Mouse (Mus musculus) retina, postnatal 7 days (tissue): ENCODE measurements around the gene Syn1.

Source experiments
- DNase-seq: peaks from one replicate; pipeline ENCODE4 v3.0.0-alpha.2; 2012; ENCODE audit warnings: low read depth, low spot score

The Syn1 gene

DNA sequence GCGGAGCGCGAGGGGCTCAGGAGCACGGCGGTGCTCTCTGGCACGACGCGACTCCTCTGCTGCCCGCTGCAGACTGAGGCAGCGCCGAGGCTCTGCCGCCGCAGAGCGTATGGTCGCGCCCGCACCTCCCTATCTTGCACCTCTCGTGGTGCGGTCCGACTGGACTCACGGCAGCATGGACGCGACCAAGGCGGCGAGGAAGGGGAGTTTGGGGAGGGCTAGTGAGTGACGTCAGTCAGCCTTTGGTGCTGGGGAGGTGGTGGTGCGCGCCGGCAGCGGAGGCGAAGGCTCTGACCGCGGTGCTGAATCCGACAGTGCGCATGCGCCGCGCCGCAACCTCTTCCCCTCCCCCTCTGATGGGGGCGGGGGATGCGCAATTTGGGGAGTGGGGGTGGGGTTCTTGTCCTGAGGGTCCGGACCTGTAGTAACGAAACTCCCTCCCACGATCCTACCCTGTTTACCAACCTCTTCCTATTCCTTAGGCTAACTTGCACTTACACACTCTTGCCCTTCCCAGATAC is at the start of gene Syn1:
TSS of gene Syn1 (minus strand) at position 161 of the 521 bp plus-strand sequence.
- peak; percentile 76 for DNase-seq

DNA sequence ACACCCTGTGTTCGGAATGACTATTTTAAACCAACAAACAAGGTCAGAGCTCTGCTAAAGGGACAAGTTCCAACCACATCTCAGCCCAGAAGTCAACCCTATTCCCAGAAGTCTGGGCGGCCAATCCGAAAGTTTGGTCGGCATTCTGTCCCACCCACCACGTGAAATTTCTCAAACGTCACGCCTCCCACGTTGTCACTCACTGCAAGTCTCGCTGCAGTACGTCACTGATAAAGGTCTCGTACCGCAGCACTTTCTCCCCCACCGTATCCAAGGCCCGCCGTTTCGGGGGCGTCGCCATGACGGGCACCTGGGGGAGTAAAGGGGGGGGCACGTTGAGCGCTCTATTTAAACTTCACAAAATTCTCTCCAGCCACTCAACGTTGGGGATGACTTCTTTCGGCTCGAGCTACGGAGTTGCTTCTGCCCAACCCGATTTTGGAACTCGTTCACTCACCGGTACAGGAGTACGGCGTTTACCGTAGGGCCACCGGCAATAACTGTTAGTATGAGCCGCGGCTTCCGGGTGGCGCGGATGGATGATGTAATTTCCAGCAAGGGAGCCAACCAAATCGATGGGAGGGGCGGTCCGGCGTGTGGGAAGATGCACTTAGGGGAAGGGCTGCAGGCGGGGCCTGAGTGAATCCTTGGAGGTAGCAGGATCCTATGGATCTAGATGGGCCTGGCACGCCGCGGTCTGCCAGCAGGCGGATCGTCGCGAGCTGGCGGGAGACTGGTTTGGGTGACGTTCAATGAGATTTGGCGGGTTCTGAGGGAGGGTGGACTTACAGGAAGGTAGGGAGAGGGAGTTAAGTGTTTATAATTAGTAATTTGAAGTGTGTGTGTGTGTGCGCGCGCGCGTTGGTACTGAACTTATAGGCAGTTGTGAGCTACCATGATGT is 40.9 kb upstream of the Syn1 start, which contains the start of gene Uxt:
TSS of gene Uxt (minus strand) at position 541 of the 902 bp plus-strand sequence.
- peak; percentile 80 for DNase-seq

DNA sequence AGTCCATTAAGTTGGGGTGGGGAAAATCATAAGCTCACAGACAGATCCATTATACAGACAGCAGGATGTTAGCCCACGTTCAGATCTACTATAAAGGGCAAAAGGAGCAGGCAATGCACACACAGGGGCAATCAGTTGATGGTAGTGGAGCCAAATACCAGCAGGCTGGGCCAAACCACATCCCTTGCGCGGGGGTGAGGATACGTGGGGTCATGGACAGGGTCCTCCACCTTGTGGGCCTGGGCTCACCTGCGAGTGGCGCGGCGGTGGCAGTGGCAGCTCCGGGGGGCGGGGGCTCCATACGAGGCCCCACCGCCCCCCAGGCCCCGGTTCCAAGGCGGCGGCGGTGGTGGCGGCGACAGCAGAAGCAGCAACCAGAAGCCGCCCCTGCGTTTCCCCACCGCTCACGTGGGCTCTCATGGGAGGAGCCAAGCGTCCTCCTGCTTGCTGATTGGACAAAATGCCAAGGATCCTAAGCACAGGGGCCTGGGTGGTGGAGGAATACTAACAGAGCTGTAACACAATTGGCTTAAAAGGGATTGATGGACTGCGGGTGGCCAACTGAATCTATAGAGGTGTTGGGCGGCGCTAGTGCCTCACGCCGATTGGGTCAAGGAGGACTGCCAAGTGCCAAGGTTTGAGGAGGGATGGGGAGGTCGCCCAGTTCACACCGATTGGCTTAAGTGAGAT is 29.5 kb upstream of the Syn1 start, which contains the start of gene Elk1:
TSS of gene Elk1 (minus strand) at position 418 of the 690 bp plus-strand sequence.
- DNase-seq: peak; percentile 79

DNA sequence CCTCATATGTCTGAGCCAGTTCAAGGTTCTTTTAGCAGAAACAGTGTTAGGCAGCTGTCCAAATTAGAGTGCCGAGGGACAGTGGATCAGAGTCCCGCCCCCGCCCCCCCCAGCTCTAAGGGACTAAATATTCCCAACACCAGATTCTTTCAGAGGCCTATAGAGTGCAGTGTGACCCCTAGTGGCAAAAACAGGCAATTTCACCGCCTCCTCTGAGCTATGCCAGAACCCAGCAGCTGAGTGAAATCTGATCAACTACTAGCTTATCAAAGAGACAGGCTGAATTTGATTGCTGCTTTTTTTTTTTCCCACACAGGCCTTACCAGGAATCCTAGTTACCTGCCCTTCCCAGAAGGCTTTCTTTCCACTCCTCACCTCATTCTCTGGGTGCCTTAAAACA is 25.3 kb upstream of the Syn1 start:
- DNase-seq: peak; percentile 40

DNA sequence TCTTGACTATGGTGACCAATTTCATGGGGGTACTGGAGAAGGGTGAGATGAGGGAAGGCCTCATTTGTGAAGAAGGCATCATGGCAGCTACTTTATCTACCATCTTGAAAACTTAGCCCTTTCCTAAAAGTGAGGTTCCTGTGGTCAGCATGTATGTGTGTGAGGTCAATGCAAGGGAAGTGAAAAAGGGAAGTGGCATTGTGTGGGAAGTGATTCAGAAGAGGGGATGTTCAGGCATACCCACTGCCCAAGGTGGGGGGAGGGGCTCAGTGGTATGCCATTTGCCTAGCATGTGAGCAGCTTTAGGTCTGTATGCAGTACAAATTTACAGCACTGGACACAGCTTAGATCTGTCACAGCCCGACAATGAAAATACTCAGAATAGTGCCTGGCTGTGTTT is 11.2 kb upstream of the Syn1 start:
- DNase-seq: no peak

DNA sequence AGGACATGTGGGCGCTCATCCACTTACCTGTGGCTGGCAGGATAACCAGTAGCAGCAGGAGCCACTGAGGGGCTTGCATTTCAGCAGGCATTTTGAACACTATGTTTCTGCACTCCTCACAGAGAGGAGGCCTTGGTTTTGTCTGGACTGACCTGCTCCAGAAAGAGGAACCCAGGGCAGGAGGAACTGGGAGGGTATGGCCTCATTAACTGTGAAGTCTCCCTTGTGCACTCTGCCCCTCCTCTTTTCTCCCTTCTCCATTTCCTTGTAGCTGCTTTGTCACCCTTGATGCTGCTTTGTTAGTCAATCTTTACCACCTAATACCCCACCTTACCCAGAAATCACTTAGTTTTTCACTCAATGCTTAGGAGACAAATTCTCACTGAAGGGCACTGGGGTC is 10.6 kb upstream of the Syn1 start, which contains the start of gene Cfp:
TSS of gene Cfp (minus strand) at position 192 of the 400 bp plus-strand sequence.
- DNase-seq: no peak

DNA sequence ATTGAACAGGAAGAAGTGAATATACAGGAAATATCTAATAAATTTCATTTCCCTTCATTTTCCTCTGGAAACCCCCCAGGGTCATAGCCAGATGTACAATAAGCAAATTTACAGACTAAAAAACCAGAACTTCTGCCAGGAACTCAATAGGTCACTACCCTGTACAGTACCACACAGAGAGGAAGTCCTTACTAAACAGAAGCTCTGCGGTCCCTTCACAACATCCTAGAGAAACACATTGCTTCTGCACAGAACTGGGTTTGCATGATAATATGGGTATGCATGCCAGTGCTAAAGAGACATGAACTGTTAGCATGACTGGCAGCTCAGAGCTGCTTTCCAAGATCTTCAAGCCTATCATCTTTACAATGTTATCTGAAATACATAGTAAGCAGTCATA is 9.1 kb upstream of the Syn1 start:
- DNase-seq: no peak

DNA sequence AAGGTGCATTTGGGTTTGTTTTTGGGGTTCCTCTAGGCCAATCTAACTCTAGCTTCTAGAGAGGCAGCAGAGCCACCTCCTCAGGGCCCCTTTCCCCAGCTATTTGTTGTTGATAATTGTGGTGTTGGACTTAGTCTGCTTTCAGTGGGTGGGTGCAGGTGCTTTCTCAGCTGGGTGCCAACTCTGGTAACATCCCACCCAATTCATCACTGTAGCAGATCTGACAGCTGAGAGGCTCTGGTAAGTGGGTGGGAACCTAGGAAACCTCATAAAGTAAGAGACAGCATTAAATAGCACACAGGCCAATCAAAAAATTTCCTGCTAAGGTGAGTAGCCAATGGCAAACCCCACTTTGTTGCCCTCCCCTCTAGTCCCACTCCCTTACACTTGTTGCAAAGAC is 4.2 kb upstream of the Syn1 start:
- no peak for DNase-seq

DNA sequence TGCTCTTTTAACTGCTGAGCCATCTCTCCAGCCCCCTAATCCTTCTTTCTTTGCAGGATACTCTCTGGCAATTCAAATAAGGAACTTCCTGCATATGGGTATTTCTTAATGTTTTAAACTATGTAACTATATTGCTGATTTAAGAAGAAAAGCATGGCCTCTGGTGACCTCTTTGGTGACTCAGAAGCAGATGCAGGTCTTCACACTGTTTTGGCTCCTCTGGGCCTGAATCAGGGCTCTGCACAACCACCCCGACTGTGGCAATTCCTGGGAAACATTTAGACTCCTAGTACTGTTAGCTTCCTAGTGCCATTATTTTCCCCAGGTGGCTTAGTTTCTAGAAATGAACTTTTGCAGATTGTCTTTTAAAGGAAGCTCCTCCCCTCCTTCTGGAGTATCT is 2.7 kb upstream of the Syn1 start:
- DNase-seq: no peak

DNA sequence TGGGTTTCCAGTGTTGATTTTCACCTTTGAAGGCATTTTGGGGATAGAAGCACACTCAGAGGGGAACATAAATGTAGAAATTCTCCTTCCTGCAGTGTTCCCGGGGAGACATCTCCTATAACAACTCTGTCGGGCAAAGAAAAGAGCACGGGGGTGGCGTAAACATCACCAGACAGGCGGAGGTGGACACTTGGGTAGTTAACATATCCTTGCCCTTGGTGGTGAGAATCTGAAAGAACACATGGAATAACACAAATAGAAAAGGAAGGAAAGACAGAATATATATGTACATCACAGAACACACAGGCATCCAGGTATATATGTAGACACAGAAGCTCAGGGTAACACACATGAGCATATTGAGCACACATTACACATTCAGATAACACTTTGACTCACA is 562 bp upstream of the Syn1 start:
- no peak for DNase-seq

DNA sequence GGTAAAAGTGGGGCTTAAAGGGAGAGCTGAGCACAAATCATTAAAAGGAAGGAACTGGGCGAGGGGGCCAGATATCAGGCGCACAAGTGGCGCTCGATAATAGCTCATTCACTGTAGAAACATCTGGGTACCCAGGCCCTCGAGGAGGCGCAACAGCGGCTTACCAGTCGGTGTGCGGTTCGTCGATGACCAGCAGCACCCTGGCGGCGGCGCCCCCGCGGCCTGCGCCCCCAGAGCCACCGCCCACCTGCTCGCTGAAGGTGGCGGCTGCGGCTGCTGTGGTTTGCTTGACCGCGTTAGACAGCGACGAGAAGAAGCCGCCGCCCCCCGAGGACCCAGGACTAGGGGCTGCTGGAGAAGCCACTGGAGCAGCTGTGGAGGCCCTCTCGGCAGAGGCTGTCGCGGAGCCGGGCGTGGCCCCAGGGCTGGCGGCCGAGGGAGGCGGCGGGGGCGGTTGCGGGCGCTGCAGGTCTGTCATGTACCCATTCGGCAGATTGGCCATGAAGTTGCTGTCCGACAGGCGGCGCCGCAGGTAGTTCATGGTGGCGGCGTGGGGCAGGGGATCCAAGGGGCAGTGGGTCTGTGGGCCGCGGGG is 458 bp downstream of the Syn1 start:
- DNase-seq: no peak

DNA sequence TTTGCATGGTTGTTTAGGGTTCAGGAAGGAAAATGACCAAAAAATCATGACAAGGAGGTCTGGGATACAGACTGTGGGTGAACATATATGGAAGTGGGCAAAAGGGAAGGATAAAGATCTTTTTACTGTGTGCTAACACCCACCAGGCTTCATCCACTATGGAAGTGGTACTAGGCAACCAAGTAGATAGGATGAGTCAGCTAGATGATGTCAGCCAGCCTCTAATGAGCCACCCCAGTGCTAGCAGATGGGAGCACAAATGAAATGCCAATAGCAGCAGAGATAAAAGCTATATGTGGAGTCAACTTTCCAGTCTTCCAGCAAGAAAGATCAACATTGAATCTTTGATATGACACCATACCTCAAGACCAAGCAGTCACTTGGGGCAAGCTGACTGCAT is 5.7 kb downstream of the Syn1 start:
- no peak for DNase-seq

DNA sequence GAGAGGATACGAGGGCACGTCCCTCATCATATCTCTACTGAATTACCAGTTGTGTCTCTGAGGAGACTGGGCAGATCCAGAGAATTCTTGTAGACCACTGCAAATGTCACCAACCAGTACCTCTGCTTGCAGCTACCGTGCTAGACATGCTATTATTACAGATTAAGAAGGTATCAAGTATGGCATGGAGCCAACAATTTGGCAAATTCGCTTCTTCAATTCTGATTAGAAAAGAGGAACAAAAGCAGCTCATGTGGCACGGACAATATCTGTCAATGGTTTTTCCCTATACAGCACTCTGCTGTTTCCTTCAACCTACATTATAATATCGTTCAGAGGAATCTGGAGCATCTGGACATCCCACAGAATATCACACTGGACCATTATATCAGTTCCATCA is 7.1 kb downstream of the Syn1 start:
- DNase-seq: no peak

DNA sequence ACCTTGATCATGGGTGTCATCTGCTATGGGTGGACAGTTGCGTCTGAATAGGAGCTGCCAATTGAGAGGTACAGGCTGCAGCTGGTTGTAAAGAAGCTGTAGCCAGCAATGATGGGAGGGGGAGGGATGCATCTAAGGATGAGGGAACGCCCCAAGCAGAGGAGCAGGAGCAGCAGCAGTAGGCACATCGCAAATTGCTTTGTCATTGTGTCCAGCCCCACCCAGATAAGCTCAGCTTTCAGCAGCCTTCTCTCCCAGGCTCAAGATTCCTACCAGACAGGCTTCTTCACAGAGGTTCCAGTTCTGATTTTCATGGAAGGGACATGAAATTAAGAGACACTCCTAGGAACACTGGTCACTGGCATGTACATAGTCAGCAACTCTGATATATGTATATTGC is 10.7 kb downstream of the Syn1 start:
- no peak for DNase-seq

DNA sequence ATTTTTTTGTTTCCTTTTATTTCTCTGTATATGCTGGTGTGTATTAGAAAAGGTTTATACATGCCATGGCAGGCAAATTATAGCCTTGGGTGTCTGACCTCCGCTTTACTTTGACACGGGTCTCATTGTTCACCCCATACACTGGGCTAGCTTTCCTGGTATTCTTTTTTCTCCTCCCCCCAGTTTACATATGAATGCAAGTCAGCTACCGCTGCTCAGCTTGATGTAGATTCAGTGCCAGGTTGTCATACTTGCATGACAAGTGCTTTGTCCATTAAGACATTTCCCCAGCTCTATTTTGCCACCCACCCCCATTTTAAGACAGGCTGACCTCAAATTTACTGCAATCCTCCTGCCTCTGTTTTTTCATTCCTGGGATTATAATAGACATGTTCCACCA is 45.6 kb downstream of the Syn1 start:
- DNase-seq: no peak

DNA sequence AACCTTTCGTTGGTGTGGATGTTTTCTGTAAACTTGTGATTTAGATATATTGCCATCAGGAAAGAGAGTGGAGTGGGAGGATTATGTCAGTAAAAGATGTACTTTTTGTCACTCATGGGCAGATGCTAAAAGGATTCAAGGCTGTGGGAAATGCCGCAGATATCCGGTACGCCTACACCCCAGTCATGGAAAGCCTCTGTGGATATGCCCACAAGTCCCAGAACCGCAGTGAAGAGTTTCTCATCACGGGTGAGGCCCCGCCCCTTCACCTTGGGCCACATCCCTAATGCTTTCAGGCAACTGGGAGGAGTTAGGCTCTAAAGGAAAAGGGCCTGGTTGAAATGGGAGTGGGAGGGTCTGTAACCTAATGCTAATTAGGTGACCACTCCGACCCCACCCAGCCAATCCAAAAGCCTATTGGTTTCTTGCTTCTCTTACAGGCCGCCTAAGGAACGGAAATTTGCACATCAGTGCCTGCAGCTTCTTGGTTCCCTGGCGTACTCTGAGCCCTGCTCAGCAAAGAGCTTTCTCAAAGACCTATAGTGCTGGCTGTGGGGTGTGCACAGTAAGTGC is 47.8 kb downstream of the Syn1 start:
- DNase-seq: no peak

DNA sequence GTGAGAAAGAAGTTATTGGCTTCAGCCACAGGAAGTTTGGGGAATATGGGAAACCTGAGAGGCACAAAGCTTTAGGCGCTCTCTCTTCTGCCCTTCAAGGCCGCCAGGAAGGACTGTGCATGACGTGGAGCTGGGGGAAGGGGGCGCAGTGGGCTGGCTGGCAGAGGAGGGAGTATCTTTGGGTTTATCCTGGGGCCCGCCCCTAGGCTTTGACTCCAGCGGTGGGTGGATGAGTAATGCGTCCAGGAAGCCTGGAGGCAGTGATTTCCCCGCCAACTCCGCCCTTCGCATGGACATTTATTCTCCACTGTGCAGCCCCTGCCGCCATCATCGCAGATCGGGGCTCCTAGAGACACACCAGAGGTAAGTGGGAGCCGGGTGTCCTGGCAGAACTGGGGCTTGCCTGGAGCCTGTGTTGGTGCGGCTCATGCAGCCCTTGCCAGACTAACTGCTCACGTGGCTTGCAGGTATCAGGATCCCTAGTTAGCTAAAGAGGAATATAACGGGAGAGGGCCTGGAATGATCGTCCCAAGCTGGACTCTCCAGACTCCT is 50.8 kb downstream of the Syn1 start, which contains the start of gene Timp1:
TSS of gene Timp1 (plus strand) at position 205 of the 552 bp plus-strand sequence.
- DNase-seq: no peak

DNA sequence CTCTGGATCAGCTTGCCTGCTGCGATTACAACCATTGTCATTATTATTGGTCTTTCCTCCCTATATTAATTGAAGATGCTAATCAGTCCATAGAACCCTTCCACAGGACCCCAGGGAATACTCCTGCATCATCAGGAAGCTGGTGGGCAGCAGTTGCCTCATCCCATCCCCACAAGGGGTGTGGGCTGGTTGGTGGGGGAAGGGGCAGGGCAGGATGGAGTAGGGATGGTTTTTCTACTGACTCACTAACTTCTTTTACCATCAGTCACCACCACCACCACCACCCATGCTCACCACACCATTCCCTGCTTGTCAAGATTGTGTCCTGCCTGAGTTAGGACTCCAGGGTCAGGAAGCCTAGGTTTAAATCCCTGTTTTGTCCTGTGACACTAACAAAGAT is 51.6 kb downstream of the Syn1 start:
- no peak for DNase-seq

DNA sequence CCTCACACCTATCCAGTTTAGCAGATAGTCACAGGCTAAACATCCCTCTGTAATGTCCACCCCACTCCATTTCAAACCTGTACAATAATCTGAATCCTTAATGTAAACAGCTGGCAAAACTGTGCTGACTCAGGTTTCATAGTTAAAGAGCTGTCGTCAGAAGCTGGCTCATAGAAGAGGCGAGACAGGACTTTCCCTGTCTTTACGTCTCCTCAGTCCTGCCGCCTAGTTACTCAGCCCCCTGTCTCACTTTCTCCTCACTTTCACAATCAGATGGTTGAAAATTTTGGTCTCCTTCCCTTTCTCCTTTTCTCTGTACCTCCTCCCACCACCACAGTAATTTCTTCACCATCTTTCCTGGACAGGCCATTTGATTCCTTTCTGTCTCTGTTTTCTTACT is 52.7 kb downstream of the Syn1 start:
- DNase-seq: no peak

DNA sequence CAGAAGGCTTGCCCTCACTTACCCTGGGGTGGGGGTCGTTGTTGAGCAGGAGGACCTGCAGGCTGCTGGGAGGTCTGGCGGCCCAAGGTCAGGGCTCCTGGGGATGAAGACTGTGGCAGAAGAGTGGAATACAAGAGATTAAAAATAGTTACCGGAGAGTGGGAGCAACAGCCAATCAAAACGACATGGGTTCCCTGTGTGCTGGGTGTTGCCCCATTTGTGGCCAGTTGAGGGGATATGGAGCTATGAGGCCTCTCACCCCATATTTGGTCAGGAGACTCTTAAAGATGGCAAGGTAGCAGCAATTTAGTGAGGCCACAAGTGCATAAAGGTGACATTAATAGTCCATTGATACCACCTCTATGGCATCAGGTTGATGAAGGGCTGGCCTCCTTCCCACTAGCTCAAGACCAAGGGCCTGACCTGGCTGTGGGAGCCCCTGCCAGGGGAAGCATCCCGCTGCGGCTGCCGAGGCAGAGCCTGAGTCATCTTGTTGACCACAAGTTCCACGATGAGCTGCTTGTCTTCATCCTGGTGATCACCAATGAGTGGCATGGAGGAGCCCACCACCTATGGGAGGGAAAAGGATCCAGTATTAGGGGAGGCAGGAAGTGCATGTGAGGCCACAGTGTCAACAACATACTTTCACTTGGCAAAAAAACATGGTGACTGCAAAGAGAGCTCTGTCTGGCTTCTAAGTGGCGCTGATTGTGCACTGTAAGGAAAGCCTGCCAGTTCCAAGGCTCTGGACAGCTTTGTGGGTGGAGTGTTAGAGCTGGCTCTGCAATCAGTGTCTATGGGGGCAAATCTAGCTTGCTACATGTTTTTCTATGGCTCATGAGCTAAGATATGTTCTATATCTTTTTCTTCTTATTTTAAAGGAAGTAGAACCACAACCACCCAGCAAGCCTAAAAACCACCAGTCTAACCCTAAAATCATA is 57.4 kb downstream of the Syn1 start:
- no peak for DNase-seq
